Mouse (Mus musculus): ENCODE measurements around the gene 1190005I06Rik.
A peak's percentile ranks its signal among the peaks of the same experiment; 100 is the strongest.

1190005I06Rik gene

DNA sequence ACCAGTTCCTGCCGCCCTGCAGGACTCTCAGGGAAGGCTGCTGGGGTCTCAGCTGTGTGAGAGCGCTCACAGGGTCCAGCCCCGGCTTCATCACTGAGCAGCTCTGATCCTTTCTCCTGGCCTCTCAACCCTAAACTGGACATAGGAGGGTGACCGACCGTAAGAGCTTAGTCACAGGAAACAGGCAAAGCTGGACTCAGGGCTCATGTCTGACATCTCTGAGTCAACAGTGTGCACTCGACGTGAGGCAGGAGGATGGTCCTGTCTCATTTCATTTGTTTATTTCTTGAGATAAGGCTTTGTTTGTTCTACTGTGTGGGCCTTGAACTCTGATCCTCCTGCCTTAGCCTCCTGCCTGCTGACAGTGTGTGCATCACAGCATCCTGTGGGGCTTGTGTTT lies 27.0 kb downstream of the 1190005I06Rik start:
- no peak for DNase-seq (ENCODE audit: low spot score in 2 of 2)

DNA sequence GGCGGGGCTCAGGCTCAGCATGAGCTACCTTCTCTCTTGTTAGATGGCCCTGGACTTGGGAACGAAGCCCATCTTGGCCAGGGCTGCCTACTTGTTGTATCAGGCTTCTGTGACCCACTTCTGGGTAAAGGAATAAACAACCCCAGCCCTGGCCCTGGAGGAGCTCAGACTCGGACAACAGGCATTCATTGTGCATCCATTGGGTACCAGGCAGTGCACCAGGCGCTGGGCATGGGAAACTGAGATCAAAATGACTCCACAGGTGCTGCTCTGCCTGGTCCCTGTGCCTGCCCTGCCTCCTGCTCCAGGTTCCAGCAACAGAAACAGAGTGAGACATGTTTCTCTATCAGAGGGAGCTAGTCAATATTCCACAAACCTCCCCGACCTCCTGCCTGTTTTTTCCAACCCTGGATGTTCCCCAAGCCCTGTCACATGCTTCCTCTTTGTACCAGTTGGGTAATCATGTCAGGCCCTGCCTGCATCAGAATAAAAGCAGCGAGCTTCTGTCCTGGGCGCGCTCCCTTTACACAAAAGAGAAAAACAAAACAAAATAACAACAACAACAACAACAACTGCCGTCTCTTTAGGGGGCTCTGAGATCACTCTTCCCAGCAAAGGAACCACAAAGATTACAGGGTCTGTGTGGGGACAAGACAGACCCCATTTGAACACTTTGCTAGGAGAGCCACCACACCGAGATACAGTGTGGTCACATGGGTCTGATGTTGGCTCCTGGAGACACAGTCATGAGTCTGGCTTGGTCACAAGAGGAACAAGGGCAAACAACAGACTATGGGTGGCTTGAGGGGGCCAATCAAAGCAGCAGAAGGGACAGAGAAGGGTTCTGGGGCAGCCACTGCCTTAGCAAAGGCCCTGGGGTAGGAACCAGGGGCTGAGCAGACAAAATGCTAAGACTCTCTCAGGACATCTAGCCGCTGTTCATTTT lies 27.9 kb downstream of the 1190005I06Rik start:
- peak; percentile 23 to 49 for DNase-seq (ENCODE audit: low spot score in 2 of 2)

DNA sequence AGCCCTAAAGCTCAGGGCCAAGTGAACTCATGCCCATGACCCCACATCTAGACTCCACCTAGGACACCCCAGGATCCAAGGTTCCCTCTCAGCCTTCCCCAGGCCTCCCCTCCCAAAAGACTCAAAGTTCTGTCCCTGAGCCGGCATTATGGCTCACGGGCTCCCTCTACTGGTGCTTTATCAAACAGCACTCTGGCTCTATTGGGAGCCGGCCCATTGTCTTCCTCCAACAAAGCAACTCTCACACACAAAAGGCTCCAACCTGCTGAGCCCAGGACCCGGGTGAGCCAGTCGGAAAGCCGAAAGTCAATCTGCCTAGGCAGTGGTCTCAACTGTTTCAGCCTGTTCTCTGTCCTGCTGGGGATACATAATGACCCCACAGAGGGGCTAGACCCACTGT lies 29.3 kb downstream of the 1190005I06Rik start:
- peak; percentile 74 to 78 for DNase-seq (ENCODE audit: low spot score in 2 of 2)

DNA sequence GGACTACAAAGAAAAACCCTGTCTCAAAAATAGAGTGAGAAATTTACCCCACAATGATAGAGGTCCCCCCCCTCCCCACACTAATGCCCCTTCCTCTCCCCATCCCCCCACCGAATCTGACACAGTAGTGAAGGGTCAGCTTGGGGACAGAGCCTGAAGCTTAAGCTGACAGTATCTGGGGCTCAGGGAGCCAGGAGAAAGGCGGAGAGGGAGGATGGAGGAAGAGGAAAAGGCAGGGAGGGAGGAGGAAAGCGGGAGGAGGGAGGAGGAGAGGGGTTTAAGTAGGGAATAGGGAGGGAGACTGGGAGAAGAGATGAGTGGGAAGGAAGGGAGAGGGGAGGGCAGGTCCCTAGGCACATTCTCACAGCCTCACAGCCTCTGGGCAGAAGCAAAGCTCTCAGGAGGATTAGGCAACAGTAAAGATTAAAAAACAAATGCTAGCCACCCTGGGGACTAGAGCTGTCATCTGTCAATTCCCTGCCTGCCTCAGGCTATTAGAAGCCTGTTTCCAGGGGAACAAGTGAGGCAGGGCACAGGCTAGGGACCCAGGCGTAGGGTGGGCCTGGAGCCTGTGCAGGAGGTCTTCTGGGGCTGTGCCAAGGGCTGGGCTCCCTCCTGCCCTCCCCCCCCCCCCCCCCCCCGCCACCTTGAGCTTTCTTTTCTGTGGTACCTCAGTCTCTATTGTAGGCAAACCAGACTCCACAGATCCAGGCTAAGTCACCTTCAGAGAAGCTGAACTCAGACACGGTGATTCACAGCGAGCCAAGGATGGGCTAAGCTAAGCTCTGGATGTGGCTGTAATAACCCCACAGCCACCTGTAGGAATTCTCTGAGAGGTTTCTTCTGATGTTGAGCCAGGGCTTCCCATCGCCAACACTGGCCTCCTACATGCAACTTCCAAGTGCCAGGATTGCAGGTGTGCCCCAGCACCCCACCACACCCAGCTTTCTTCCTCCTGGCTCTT lies 30.5 kb downstream of the 1190005I06Rik start:
- DNase-seq (ENCODE audit: low spot score in 2 of 2) = no peak

DNA sequence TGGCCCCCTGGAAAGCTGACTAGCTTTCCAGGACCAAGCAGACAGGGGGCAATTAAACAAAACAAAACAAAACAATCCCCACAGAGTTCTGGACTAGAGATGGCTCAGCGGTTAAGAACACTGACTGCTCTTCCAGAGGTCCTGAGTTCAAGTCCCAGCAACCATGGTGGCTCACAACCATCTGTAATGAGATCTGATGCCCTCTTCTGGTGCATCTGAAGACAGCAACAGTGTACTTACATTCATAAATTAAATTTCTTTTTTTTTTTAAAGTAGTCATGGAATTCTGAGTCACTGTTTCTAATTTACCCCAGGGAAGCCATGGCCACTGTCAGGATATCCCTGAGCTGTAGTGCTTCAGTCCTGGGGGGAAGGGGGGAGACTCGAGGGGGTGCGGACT lies 32.9 kb downstream of the 1190005I06Rik start:
- DNase-seq (ENCODE audit: low spot score in 2 of 2) = no peak

DNA sequence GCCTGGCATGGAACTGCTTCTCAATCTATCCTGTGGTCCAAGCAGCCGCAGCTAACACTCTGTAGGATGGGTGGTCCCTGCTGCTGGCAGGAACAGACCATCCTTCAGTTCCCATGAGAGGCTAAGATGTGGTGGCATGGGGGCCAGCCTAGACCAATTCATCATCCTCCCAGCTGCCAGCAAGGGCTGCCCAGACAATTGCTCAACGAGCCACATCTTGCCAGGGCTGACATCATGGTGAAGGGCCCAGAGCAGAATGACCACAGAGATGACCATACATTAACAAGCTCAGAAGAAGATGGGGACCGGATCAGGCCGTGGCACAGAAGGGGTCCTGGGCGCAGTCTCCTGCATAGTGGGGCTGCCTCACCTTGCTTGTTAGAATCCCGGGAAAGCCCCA lies 36.6 kb downstream of the 1190005I06Rik start:
- DNase-seq (ENCODE audit: low spot score in 2 of 2) = no peak

DNA sequence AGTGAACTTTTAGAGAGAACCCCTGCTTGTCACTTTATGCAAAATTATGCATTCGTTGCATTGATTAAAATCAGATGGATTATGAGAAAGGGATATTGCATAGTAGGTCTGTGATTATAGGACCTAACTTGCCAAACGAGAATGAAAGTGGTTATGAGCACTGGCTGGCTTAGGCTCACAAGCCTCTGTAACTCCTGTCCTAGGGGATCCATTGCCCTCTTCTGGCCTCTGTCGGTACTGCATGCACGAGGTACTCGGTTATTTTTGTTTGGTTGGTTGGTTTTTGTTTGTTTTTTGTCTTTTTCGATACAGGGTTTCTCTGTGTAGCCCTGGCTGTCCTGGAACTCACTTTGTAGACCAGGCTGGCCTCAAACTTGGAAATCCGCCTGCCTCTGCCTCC lies 39.5 kb downstream of the 1190005I06Rik start:
- DNase-seq (ENCODE audit: low spot score in 2 of 2) = peak; percentile 85 to 89

DNA sequence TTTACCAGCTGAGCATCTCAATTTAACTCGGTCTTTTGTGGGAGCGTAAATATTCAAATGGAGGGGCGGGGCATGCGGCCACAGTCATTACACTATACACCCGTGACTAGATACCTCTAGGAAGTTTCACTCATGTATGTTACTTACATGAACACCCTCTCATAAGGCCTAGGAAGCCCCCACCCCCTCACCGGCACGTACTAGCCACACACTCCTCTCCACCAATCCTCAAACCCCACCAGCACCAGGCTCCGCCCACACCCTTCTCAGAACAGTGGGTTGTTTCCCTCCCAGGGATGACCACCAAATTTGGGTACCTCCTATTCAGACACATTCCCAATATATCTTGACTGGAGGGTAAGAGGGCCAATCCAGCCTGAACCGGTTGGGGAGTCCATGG lies 40.0 kb downstream of the 1190005I06Rik start:
- DNase-seq (ENCODE audit: low spot score in 2 of 2) = no peak

DNA sequence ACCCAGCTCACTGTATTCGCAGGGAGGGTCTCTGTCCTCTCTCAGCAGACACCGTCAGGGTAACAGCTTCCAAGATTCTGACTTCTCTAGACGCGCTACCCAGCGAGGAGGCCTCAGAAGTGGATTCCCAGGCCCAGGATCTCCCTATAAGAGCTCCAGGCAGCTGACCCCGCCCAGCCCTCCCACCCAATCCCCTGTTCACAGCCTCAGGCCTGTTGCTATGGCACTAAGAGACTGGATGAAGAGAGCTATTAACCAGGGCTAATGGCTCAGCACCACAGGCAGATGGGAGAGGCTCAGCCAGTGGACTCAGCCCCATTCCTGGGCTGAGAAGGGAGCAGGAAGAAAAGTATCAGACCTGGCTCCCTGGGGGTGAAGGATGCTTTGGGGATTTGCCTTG lies 44.8 kb downstream of the 1190005I06Rik start:
- DNase-seq (ENCODE audit: low spot score in 2 of 2) = no peak

DNA sequence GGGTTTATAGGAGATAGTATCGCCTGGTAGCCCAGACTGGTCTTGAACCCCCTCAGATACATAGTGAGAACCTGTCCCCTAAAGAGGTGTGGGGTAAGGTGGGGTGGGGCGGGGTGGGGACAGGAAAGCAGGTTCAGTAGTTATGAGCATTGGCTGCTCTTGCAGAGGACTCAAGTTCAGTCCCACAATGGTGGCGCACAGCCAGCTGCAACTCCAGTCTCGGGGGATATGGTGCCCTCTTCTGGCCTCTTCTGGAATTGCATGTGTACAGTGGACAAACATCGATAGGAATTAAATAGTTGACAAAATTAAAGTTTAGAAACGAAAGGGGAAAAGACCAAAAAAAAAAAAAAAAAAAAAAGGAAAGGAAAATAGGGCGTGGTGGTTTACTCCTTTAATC lies 47.9 kb downstream of the 1190005I06Rik start:
- peak; percentile 79 to 84 for DNase-seq (ENCODE audit: low spot score in 2 of 2)

DNA sequence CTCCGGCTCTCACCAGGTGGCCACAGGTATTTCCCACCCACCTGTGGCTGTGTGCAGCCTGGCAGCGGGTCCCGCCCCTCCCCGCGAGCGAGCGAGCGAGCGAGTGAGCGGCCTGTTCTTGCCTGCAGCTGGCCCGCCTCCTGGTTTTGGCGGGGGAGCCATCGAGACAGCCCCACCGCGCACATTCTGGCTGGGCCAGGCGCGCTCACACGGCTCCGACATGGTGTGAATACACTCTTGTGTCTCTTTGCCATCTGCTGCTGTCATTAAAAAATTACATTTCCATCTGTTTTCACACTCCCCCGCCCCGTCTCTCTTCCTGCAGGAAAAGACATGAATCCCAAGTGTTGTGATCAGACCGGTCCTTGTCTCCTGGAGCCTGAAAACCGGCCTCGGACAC lies 48.9 kb downstream of the 1190005I06Rik start:
- peak; percentile 87 to 90 for DNase-seq (ENCODE audit: low spot score in 2 of 2)

DNA sequence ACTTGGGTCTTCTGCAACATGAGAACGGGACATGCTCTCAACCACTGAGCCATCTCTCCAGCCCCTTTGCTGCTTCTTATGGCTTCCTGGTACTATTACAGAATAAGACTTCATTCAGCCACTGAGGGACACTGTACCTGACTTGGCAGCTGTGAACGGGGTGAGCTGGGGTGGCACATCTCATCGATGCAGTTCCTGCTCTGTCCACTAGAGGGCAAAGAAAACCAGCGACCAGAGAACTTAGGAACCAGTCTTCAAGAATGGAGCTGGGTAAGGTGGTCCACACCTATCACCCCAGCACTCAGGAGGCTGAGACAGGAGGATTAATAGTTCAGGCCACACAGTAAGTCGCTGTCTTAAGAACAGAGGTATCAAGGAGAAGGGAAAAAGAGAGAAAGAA lies 51.5 kb downstream of the 1190005I06Rik start:
- DNase-seq (ENCODE audit: low spot score in 2 of 2) = peak; percentile 55 to 61

DNA sequence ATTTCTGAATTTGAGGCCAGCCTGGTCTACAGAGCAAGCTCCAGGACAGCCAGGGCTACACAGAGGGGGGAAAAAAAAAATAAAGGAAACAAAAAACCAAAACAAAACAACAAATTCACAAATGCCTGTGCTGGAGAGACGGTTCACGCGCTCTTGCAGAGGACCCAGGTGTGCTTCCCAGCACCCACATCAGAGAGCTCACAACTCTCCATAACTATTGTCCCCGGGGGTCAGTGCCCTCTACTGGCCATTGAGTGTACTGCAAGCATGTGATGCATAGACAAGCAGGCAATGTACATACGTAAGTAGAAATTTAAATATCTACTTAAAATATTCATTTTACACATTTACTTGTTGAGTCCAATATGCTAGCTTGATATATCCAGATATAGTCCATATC lies 52.9 kb downstream of the 1190005I06Rik start:
- DNase-seq (ENCODE audit: low spot score in 2 of 2) = no peak

DNA sequence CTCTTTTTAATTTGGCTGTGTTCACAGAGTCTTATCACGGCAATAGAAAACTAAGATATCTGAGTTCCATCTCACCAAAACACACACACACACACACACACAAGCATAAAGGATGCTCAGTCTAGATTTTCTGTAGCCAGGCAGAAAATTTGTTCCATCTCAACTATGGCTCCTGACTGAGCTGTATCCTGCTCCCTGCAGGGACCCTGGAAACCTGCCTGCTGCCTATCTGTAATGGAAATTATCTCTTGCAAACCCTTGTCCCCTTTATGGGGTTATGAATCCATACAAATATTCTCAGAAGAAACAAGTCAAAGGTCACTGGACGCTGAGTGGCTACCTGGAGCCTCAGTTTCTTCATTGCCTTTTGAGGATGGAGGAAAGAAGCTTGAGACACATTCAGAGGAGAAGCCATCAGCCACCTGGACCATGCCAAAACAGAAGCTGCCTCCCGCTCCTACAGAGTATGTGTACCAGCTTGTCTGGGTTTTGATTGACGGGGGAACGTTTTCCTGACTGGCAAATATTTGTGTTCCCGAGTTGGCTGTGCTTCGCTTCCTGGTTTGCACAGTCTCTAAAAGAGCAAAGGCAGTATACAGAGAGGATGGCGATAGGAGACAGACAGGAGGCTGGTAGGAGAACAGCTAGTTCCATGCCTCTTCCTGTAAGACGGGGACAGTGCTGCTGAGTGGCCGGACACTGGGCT lies 55.7 kb downstream of the 1190005I06Rik start:
- DNase-seq (ENCODE audit: low spot score in 2 of 2) = no peak

DNA sequence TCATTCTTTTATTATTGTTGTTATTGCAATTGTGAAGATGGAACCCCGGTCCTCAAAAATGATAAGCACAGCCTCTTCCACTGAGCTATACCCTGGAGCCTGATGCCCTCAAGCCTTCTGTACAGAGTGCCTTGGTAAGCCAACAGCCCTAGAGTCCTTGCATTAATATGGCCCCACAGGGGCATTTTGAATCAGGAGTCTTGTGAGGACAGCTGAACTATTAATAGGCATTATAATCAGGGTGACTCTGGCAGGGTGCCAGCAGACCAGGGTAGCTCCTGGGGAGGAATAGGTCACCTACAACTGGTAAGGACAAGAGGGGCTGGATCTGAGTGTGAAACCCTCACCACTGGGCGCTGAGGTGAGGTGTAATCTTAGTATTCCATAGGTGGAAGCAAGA lies 57.5 kb downstream of the 1190005I06Rik start:
- no peak for DNase-seq (ENCODE audit: low spot score in 2 of 2)

DNA sequence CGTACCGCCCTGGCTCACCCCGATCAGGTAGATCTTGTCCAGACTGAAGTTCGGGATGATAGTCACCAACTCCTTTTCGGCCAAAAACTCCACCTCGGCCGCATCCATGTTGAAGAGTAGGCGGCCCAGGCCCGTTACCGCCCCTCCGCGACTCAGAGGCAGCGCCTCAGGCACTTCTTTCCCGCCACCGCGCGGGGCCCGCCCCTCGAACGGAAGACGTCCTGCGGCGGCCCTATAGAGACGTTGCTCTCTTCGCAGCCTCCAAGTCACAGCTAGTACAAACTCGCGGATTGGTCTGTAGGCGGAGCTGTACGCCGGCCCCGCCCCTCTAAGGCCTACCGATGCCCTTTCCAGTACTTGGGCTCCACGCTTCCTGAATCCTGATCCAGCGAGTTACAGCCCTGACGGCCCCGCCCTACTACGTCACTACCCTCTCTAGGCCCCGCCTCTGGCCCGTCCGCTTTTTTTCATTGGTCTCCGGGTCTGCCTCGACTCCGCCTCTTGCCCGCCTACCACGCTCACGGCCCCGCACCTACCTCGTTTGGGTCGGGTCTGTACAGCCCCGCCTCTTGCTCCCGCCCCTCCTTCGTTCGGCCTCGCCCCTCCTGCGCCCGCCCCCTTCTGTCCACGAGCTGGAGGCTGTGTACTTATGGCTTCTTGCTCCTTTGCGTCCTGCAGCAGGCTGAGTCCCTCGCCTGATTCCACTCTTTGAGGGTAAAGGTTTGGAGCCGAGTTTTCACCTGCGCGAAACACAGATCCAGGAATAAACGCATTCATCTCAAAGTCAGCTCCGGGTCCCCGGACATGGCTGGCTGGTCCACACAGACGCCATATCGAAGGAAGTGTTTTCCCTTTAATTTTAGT lies 58.3 kb downstream of the 1190005I06Rik start, which contains the start of gene Gins2:
Gene Gins2, minus strand, starts transcription at position 397 of the 864 bp plus-strand sequence.
- peak; percentile 98 to 99 for DNase-seq (ENCODE audit: low spot score in 2 of 2)

DNA sequence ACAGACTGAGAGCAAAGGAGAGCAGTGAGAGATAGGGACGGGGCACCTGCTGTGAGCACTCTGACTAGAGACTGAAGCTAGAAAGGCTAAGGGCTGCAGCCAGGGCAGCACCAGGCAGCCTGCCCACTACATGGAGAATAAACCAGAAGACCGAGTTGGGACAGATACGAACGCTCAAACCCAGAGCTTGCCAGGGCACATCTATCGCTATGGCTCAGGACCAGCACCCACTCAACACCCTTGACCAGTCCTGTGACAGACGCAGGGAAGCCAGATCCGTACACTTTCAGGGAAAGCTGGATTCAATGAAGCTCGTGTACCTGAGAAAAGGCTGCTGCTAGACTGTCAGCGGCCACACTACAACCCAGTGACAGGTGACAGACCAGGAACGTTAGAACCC lies 61.9 kb downstream of the 1190005I06Rik start:
- DNase-seq (ENCODE audit: low spot score in 2 of 2) = no peak

DNA sequence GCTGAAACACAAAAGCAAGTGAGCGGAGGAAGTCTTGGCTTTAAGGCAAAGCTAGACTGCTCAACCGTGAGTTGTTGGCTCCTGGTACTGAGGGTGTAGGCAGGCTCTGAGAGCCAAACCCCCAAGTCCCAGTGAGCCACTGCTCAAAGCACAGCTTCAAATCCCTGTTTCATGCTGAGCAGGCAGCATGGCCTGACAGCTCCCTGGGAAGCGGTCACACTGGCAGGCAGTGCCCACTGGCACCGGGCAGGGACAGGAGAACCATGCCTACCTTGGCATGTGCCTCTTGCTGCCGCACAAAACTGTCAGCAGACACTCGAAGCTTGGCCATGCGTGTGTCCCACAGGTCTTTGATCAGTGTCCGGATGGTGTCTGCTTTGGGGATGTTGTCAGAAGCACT lies 65.6 kb downstream of the 1190005I06Rik start:
- DNase-seq (ENCODE audit: low spot score in 2 of 2) = no peak

DNA sequence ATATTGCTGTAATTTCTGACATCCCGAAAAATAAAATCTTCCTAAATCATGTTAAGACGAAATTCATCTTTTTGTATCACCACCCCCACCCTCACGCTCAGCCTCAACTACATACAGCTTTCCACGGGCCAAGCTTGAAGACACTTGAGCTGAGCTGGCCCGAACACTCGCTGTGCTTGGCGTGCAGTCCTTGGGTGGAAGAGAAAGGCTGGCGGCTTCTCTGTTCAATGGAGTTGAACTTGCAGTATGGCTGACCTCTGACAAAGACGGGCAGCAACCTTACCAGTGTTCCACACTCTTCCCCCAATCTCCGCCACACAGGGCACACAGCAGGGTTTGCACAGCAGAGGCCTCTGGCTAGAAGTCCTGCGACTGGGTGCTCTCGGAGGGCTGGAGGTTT lies 66.1 kb downstream of the 1190005I06Rik start:
- DNase-seq (ENCODE audit: low spot score in 2 of 2) = no peak

DNA sequence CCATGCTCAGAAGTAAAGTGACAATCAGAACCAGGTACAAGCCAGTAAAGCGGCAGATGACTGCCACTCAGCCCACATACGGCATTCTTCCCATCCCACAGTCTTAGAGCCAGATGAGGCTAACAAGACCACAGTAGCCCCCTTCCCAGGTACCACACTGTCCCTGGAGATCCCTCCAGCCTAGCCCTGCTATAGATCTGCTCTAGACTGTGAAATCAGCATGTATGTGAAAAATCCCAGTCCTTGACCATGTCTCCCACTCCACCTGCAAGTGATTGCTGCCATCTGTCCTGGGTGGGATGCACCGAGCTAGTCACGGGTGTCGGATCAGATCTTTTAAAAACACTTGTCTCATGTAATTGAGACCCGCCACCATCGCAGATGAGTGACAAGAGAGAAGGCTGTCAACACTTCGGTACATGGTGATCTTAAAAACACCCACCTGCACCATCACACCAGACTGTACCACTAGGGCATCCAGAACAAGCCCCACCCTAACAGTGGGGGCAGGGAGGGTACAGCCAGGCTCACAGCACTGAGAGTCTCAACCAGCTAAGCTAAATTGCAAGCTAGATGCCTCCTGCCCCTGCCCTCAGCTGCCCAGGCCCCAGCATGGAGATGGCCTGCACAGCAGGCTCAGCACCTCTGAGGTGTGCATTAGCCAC lies 67.0 kb downstream of the 1190005I06Rik start:
- DNase-seq (ENCODE audit: low spot score in 2 of 2) = no peak
